Mouse (Mus musculus) cortical plate, adult 2 months (tissue): Measurements from ENCODE around the gene Kndc1.

Experiments used
- CTCF ChIP-seq: fragments of 200-500 bp; IDR thresholded peaks from 2 replicates; pipeline ENCODE4 v1.5.1; 2011; ENCODE audit warnings: mild to moderate bottlenecking, control low read depth, low read length; ENCODE audit not compliant: insufficient read depth; ENCODE audit errors: extremely low read depth
- POLR2A ChIP-seq: fragments of 200-500 bp; IDR thresholded peaks from 2 replicates; pipeline ENCODE4 v1.6.1; 2011; ENCODE audit warnings: mild to moderate bottlenecking, low read length, control low read depth; ENCODE audit not compliant: insufficient read depth; ENCODE audit errors: extremely low read depth

GRCm38 (mm10) chr7:139898606-139899005 lies 4.1 kb downstream of the Kndc1 start:
- TF ChIP-seq POLR2A = no peak
- TF ChIP-seq CTCF = no peak
